Comparison of ENCODE assay signal across 13 mouse cellular contexts in genomic region chr8:127461173-127461572, GRCm38 (mm10).
"Had no signal": no experiment of that assay in that cellular context is flagged by ENCODE, and none has a peak within 500 bp of the region (broad histone marks: within the 10 kb centered on the region; RNA-seq: fewer than 3 reads in every experiment).

No protein-coding gene starts in this region.

- DNase-seq: lung, adult 18-20 months; retina, postnatal 1 day; thymus, adult 2 months; thymus, postnatal 25 days had no signal

- ATAC-seq: midbrain, embryonic 16.5 days had no signal

- H3K4me2 ChIP-seq: hindbrain, embryonic 13.5 days; midbrain, embryonic 12.5 days; neural tube, embryonic 13.5 days; stomach, embryonic 15.5 days had no signal

- H3K27ac ChIP-seq: hindbrain, embryonic 13.5 days; kidney, postnatal 0 days; layer of hippocampus, adult 2 months; left cerebral cortex, adult 2 months; limb, embryonic 10.5 days; midbrain, embryonic 12.5 days; neural tube, embryonic 13.5 days; stomach, embryonic 15.5 days had no signal

- H3K4me1 ChIP-seq: hindbrain, embryonic 13.5 days; limb, embryonic 10.5 days; stomach, embryonic 15.5 days had no signal

- H3K9ac ChIP-seq: hindbrain, embryonic 13.5 days; midbrain, embryonic 12.5 days; neural tube, embryonic 13.5 days; stomach, embryonic 15.5 days had no signal

- H3K4me3 ChIP-seq: hindbrain, embryonic 13.5 days; layer of hippocampus, adult 2 months; left cerebral cortex, adult 2 months; limb, embryonic 10.5 days; midbrain, embryonic 12.5 days; neural tube, embryonic 13.5 days; stomach, embryonic 15.5 days had no signal

- H3K36me3 ChIP-seq: stomach, embryonic 15.5 days had no signal

- H3K9me3 ChIP-seq: hindbrain, embryonic 13.5 days; limb, embryonic 10.5 days; midbrain, embryonic 12.5 days; neural tube, embryonic 13.5 days; stomach, embryonic 15.5 days had no signal

- H3K27me3 ChIP-seq: hindbrain, embryonic 13.5 days; midbrain, embryonic 12.5 days; neural tube, embryonic 13.5 days; stomach, embryonic 15.5 days had no signal
